Mouse (Mus musculus) liver, embryonic 14.5 days (tissue): Measurements from ENCODE around the gene Tha1.

Experiments used
- CTCF ChIP-seq: IDR thresholded peaks from 2 replicates; pipeline ENCODE4 v1.5.1; 2016; ENCODE audit warnings: antibody characterized with exemption, low read depth, control low read depth
- EP300 ChIP-seq: IDR thresholded peaks from 2 replicates; pipeline ENCODE4 v1.6.1; 2016; ENCODE audit warnings: antibody characterized with exemption, low read depth

DNA sequence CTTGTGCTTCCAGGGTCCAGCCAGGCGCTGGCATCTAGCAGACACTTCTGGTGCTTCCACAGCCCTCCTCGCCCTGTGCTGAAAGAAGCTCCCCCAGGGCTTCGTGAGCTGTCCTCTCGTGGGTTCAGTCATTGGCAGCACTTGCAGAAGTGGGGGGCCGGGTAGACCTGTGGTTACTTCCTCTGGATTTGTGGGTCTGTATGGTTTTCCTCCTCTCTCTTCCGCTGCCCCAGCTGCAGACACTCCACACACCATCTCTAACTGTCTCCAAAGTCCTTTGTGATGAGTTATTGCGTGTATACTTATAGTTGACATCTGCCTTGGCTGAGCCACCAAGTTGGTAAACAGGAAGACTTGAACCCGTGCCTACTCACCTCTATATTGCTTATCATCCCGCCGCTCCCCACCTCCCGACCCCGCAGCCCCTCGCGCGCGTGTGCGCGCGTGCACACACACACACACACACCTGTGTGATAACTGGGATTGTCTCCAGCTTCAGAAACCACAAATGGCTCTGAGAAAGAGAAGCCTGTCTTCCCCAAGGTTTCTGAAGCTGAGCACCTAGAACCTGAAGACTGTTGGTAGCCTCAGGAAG, 18.4 kb upstream of the Tha1 start:
- TF ChIP-seq EP300: no peak
- no peak for TF ChIP-seq CTCF
